Mouse (Mus musculus) limb, embryonic 11.5 days (tissue): ENCODE results near the gene Ptprj. TPM values are rescaled to one million over a fixed set of nuclear protein-coding genes. Genes with fewer than 3 reads are reported as not detected.

ENCODE experiments used
- ATAC-seq: fragments of 200-750 bp; cut with Nextera tagmentation; 2 replicates; pipeline ENCODE4 v1.8.0; 2017; ENCODE audit warnings: low read depth; ENCODE audit not compliant: insufficient number of reproducible peaks, low FRiP score, low TSS enrichment
- DNase-seq: peaks from one replicate; pipeline ENCODE4 v3.0.0-alpha.2; 2015; ENCODE audit warnings: low spot score
- H3K27ac ChIP-seq: fragments of 300-500 bp; sonication (generic); replicated peaks from 2 replicates; pipeline ENCODE4 v1.5.1; 2014; ENCODE audit warnings: low read depth, mild to moderate bottlenecking, low read length
- H3K27me3 ChIP-seq: fragments of 300-500 bp; sonication (generic); 2 replicates; pipeline ENCODE4 v1.6.1; 2014; ENCODE audit warnings: mild to moderate bottlenecking, low read length, mixed read lengths; ENCODE audit not compliant: control insufficient read depth, insufficient read depth
- H3K36me3 ChIP-seq: fragments of 300-500 bp; sonication (generic); 2 replicates; pipeline ENCODE4 v1.6.1; 2014; ENCODE audit warnings: mild to moderate bottlenecking, low read length, moderate library complexity, mixed read lengths; ENCODE audit not compliant: control insufficient read depth, insufficient read depth
- H3K4me1 ChIP-seq: fragments of 300-500 bp; sonication (generic); 2 replicates; pipeline ENCODE4 v1.6.1; 2014; ENCODE audit warnings: low read length, mixed read lengths; ENCODE audit not compliant: control insufficient read depth, insufficient read depth
- H3K4me2 ChIP-seq: fragments of 300-500 bp; sonication (generic); 2 replicates; pipeline ENCODE4 v1.6.1; 2014; ENCODE audit warnings: low read depth, mild to moderate bottlenecking, moderate library complexity; ENCODE audit not compliant: severe bottlenecking
- H3K4me3 ChIP-seq: fragments of 300-500 bp; sonication (generic); 2 replicates; pipeline ENCODE4 v1.5.1; 2014; ENCODE audit warnings: low read depth, low read length
- H3K9ac ChIP-seq: fragments of 300-500 bp; sonication (generic); 2 replicates; pipeline ENCODE4 v1.6.1; 2014; ENCODE audit warnings: mild to moderate bottlenecking, low read length
- H3K9me3 ChIP-seq: fragments of 300-500 bp; sonication (generic); 2 replicates; pipeline ENCODE4 v1.6.1; 2016; ENCODE audit warnings: low read length; ENCODE audit not compliant: control insufficient read depth
- WGBS: fragments of 180-500 bp; shearing (Covaris S2); extraction: QIAGEN DNeasy Blood & Tissue Kit; methylation state at CpG from one replicate; pipeline ENCODE4 v1.1.7; 2014; 5-methylcytosine and 5-hydroxymethylcytosine counted together
- polyA plus RNA-seq: library from polyadenylated mRNA; unstranded; fragments of >200 nt; fragmentation: Nextera tagmentation; extraction: Ambion mirVana; gene quantifications from 2 replicates; pipeline ENCODE4 v1.2.1, GENCODE M21; 2014

Ptprj gene
- polyA plus RNA-seq, 1 experiment from 2014 or later: 1.4 TPM

DNA sequence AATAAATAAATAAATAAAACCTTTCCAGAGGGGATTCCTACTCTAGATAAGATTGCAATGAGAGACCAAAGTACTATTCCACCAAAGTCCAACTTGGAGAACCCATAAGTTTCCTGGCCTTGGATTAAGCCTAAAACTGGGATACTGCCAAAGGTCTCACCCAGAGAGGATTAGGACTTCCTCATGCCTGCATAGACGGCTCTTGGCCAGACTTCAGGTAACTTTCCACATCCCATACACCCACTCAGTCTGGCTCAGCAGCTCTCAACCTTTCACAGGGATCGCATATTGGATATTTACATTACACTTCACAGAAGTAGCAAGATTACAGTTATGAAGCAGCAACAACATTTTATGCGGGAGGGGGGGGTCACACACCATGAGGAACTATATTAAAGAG is 82.9 kb downstream of the Ptprj start:
- no peak overlapping the region for H3K4me3 ChIP-seq
- H3K4me1 ChIP-seq: no peaks in the 10 kb centered on the region
- H3K27ac ChIP-seq: no peak overlapping the region
- H3K27me3 ChIP-seq: no peaks in the 10 kb centered on the region
- WGBS: 83% methylated on average over 3 of the region's 3 CpGs
- no peaks in the 10 kb centered on the region for H3K36me3 ChIP-seq
- ATAC-seq (no peak), DNase-seq (no peak)
- H3K9me3 ChIP-seq: no peaks in the 10 kb centered on the region
- no peak overlapping the region for H3K4me2 ChIP-seq
- no peak overlapping the region for H3K9ac ChIP-seq

GRCm38 (mm10) chr2:90496680-90497074 is 83.8 kb downstream of the Ptprj start:
- H3K4me1 ChIP-seq: no peaks in the 10 kb centered on the region
- no peak for DNase-seq
- H3K9me3 ChIP-seq: no peaks in the 10 kb centered on the region
- no peaks in the 10 kb centered on the region for H3K27me3 ChIP-seq
- no peak for ATAC-seq
- 77% methylated on average over 5 of the region's 5 CpGs for WGBS
- no peaks in the 10 kb centered on the region for H3K36me3 ChIP-seq
- H3K4me2 ChIP-seq: no peak overlapping the region
- H3K4me3 ChIP-seq: no peak overlapping the region
- no peak overlapping the region for H3K27ac ChIP-seq
- no peak overlapping the region for H3K9ac ChIP-seq

- ATAC-seq (no peak), DNase-seq (no peak)
- Histone ChIP-seq H3K4me2 (no peak overlapping the region), H3K36me3 (no peaks in the 10 kb centered on the region), H3K27me3 (no peaks in the 10 kb centered on the region), H3K4me3 (no peak overlapping the region), H3K27ac (no peak overlapping the region), H3K4me1 (no peaks in the 10 kb centered on the region), H3K9ac (no peak overlapping the region), H3K9me3 (no peaks in the 10 kb centered on the region)
- WGBS: 87% methylated on average over 4 of the region's 4 CpGs
Observed at GRCm38 (mm10) chr2:90496012-90496679, 84.3 kb downstream of the Ptprj start.

- H3K9me3 ChIP-seq: no peaks in the 10 kb centered on the region
- H3K27ac ChIP-seq: no peak overlapping the region
- no peaks in the 10 kb centered on the region for H3K27me3 ChIP-seq
- ATAC-seq (no peak), DNase-seq (no peak)
- H3K4me1 ChIP-seq: no peaks in the 10 kb centered on the region
- no peak overlapping the region for H3K4me2 ChIP-seq
- 61% methylated on average over 13 of the region's 13 CpGs for WGBS
- no peaks in the 10 kb centered on the region for H3K36me3 ChIP-seq
- no peak overlapping the region for H3K4me3 ChIP-seq
- H3K9ac ChIP-seq: no peak overlapping the region
Observed at GRCm38 (mm10) chr2:90490279-90491046, 90.0 kb downstream of the Ptprj start.

- ATAC-seq (no peak), DNase-seq (no peak)
- Histone ChIP-seq H3K9ac (no peak overlapping the region), H3K9me3 (no peaks in the 10 kb centered on the region), H3K4me3 (no peak overlapping the region), H3K27me3 (no peaks in the 10 kb centered on the region), H3K4me1 (no peaks in the 10 kb centered on the region), H3K27ac (no peak overlapping the region), H3K36me3 (no peaks in the 10 kb centered on the region), H3K4me2 (no peak overlapping the region)
- 83% methylated on average over 4 of the region's 4 CpGs for WGBS
Observed at GRCm38 (mm10) chr2:90489839-90490238, 90.6 kb downstream of the Ptprj start.

DNA sequence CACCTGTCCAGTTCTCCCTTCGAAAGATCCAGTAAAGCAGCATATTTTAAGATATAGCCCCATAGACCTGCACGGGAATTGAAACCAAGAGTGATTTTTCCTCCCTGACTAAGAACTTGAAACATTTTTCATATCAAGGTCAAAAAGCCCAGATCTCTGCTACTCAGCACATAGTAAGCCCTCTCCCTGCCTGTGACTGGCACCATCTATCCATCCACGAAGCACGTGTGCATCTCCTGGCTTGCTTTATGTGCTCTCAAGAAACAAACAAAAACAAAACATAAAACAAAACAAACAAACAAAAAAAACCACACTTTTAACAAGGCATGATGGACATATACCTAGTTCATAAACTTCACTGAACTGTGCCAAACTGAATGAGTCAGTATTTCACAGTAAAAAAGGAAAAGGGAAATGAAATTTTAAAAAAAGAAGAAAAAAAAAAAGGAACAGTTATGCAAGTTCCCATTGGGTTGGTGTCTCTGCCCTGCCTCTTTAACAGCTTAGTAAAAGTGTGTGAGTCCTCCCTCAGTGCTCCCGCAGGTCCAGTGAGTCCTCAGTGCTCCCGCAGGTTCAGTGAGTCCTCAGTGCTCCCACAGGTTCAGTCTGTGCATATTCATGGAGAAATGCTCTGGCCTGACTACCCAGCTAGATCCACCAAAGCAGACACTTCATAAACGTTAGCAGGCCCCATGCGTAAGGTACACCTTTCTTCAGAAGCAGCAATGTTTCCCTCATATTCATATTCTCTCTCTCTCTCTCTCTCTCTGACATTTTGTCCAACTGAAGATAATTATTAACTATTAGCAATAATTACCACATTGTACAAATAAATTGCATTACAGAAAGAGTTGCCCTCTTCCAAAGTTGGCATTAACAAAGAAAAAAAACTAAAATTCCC is 91.5 kb downstream of the Ptprj start:
- DNase-seq (no peak), ATAC-seq (no peak)
- no peak overlapping the region for H3K27ac ChIP-seq
- no peak overlapping the region for H3K4me2 ChIP-seq
- no peak overlapping the region for H3K9ac ChIP-seq
- H3K9me3 ChIP-seq: no peaks in the 10 kb centered on the region
- no peaks in the 10 kb centered on the region for H3K36me3 ChIP-seq
- WGBS: 93% methylated on average over 8 of the region's 8 CpGs
- H3K4me3 ChIP-seq: no peak overlapping the region
- no peaks in the 10 kb centered on the region for H3K4me1 ChIP-seq
- no peaks in the 10 kb centered on the region for H3K27me3 ChIP-seq

DNA sequence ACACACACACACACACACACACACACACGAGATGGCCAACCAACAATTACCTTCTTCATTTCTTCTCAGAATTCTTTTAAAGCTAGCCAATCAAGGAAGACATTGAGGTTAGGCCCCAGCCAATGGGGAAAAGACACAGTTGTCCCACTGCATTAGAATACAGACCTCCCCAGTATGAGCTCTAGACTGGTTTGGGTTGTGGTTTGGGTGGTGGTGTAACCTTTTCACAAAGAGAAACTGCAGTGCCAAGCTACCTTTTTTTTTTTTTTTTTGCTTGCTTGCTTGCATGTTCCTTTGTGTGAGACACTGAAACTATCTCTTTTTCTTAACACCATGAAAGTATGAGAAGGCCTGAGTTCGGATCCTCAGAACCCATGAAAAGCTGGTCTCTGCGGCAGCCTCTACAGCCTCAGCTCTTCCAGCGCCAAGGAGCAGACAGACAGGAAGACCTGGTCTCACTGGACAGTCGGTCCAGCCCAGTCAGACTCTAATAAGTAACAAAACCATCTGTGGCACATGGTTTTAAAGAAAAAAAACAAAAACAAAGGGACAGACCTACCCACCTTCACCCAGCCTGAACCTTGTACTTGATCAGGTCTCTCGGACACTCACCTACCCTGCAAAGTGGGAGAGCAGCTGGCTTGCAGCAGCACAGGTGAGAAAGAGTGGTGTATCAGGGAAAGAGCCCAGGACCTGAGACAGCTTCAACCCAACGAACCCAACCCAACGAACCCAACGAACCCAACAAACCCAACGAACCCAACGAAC is 92.8 kb downstream of the Ptprj start:
- H3K4me3 ChIP-seq: no peak overlapping the region
- no peaks in the 10 kb centered on the region for H3K27me3 ChIP-seq
- no peak overlapping the region for H3K9ac ChIP-seq
- H3K27ac ChIP-seq: no peak overlapping the region
- H3K4me2 ChIP-seq: no peak overlapping the region
- WGBS: 93% methylated on average over 11 of the region's 11 CpGs
- no peaks in the 10 kb centered on the region for H3K4me1 ChIP-seq
- no peaks in the 10 kb centered on the region for H3K9me3 ChIP-seq
- no peaks in the 10 kb centered on the region for H3K36me3 ChIP-seq
- DNase-seq (no peak), ATAC-seq (no peak)
